Mouse (Mus musculus): ENCODE measurements at regions not wholly inside any gene's neighbourhood (a gene's known extent, or its start where the extent isn't known, plus 50 kb on each side); places are given as distances from the start of the nearest gene placed in this dataset.
"Not testable (repeated sequence)": the region's sequence is repeated elsewhere in the genome, so short reads cannot be mapped to it uniquely, and the experiment has no call there.

DNA sequence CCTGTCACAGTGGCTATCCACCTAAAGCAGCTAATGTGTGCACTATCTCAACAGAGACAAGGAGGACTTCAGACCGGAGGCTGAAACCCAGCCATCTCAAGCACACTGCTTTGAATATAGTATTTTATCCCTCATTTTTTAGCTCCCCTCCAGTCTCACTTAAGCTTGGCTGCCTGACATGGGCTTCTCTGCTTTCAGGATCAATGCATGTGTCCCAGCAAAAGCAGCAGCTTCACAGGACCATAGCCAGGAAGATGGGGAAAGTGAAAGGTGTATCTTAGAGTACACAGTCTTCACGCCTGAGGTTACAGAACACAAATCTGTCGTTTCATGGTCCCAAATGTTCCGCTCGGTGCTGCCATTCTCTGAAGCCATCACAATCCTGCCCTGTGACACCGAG lies 176.7 kb upstream of the Klf14 start:
- DNase-seq, result no peak

DNA sequence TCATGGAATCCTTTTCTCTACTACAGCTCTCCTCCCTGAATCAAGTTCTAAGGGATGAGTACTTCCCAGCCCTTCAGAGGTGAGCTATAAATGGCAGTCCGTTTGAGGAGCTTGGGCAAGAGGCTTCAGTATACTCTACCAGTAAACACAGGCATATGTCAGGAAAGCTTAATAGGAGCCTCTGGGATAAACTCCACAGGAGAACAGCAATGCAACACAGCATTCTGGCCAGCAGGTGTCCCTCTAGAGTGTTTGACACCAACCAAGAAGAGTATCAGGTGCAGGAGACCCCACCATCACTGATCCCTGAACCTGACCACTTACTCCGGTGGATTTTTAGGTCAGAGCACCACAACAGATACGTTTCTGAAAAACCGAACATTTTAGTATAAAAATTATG lies 178.0 kb upstream of the Klf14 start:
- no peak for DNase-seq

- DNase-seq, result no peak
These were observed 178.5 kb upstream of the Klf14 start for GRCm38 (mm10) chr6:31137351-31137750.

DNA sequence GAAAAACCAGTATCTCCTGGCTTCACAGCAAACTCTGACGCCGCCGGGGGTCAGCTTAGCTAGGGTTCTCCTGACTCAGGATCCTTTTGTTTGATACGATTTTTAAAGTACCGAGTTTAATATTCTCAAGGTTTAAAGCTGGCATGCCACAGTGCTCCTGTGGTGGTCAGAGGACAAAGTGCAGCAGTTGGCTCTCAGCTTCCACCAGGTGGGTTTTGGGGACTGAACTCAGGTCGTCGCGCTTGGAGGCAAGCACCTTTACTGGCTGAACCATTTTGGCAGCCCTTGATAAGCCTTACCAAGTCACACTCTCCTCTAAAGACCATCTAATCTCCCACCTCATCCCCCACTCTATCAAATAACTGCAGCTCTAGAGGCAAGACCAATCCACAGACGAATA lies 181.1 kb upstream of the Klf14 start:
- no peak for DNase-seq

- no peak for DNase-seq
These were observed 181.7 kb upstream of the Klf14 start for GRCm38 (mm10) chr6:31140593-31140992.

DNA sequence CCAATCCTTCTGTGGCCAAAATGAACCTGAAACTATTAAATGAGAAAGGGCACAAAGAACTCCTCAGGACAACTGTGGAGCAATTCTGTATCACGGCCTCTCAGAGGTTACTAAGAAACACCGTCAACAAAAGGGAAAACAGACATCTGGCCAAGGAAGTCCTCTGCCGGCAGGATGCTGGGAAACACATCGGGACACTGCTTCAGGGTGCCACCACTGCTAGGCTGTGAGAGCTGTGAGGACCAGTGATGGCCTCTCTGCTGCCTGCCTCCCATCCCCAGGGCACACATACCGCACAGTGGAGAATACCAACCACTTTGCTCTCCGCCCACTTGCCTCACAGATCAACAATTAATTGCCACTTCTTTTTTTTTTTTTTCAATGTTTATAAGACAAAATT lies 182.6 kb upstream of the Klf14 start:
- DNase-seq, result no peak

- DNase-seq, result not testable (repeated sequence)
These were observed 183.7 kb upstream of the Klf14 start for GRCm38 (mm10) chr6:31142479-31143007.

DNA sequence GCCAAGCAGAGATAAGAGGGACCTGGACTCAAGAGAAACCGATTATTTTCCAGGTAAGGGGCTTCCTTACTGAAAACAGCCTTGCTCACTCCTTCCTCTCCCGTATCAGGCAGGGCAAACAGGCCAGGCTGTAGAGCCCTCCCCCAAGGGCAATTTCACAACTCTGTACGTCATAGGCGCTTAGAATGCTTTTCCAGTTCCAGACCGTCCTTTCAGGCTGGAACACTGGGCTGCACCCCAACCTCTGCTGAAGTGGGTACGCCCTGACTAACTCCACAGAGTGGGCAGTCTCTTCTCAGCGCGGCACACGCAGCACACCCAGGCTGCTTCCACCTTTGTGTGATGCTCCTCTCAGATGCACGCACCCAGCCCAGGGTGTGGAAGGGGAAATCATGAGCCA lies 186.8 kb upstream of the Klf14 start:
- no peak for DNase-seq

DNA sequence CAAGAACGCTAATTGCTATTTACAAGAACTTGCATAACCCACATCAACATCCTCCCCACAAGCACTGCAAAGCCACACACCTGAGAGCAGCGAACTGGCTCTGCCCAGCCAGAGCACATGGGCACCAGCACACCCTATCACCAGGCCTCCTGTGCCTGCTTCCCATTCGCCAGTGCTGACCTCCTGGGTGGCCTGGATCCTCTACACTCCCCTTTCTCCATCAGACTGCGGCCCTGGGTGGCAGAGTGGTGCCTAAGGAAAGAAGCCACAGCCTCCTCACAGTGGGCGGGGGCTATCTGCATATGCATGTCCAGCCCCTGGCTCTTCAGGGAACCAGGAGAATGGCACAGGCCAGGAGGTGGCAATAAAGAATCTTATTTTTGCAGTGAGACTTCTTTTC lies 187.9 kb upstream of the Klf14 start:
- no peak for DNase-seq

DNA sequence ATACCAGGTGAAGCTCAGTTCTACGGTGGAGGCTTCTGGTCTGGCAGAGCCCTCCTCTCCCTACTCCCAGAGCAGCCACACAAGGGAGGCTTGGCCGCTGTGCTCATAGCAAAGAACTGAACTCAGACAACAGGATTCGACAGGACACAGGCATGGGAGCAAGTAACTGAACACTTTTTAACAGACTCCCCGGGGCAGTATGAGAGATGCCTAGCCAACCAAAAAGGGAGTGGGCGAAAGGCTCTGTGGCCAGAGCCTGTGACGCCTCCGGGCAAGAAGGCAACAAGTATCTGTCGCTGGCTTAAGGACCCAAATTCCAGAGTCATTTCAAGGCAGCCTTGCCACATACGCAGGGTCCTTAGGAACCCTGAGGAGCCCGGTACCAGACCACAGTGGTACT lies 188.8 kb upstream of the Klf14 start:
- no peak for DNase-seq

DNA sequence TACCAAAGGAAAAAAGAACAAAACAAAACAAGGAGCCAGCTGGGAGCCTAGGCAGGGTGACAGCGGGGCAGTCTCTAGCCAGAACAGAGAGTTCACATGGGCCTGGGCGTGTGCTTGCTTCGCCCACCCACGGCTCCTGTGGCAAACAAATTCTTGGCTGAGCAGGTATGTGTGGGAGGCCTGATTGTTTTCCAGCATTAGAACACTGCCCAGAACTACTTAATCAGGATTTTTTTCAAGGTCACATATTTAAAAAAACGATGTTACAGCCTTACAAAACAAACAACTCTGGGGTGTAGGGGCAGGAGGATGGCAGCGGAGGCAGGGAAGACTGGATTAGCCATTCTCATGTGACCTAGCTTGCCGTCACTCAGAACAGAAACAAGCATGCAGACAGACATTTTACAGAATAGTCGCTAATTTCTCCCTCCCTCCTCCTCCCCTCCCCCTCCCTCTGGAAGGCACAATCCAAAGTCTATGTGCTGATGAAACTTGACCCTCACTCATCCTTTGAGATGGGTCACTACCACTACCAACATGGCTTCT lies 189.5 kb upstream of the Klf14 start:
- no peak for DNase-seq

GRCm38 (mm10) chr6:31149164-31149563 lies 190.3 kb upstream of the Klf14 start:
- no peak for DNase-seq

GRCm38 (mm10) chr6:31150416-31150815 lies 191.5 kb upstream of the Klf14 start:
- no peak for DNase-seq

DNA sequence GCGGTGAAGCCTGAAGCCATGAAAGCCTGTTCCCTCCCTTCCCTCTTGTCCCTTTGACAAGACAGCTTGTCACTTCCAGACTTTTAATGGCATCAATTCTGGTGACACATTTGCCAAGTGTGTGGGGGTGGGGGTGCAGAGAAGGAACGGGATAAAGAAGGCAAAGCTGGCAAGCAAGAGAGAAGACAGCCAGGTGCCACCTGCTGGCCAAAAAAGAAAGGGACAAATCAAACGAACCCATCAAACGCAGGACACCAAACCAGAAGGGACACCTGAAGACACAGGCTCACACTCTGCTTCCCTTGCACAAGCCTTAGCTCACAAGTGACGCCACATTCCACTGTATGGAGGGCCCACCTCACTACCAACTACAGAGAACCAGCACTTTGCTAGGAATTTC lies 197.0 kb upstream of the Klf14 start:
- peak; percentile 68 for DNase-seq

DNA sequence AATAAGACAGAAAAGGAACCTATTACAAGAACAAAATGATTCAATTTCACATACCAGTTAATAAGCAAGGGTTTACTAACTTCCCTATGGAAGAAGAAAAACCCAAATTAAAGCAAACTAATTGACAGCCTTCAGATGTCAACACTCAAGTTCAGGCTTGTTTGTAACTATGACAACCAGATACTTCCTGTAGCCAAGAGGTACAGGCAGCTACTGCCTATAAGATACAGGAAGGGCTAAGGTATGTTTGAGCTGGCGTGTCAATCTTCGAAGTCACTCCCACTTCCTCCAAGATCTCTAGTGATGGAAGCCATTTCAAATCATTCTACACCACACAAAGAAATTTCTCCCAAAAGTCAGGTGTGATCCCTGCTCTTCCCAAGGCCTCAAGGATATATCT lies 198.1 kb upstream of the Klf14 start:
- no peak for DNase-seq

DNA sequence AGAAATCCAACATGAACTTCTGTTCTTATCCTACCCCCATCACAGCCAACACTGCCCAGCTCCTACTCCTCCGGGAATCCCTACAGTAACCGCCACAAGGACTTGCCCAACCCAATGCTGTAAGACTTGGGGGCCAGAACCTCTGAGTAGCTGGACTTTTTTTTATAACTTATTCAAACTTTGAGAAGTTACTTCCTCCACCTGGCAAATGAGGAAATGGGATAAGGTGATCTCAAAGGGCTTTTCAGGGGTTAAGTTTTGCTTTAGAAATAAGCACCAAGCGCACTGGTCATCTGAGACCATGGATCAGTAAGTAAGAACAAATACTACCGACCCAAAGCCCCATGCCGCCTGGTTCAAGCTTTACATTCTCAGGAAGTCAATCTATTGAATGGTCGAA lies 198.6 kb upstream of the Klf14 start:
- no peak for DNase-seq

GRCm38 (mm10) chr6:31158648-31159047 lies 199.8 kb upstream of the Klf14 start:
- DNase-seq, result peak; percentile 77

DNA sequence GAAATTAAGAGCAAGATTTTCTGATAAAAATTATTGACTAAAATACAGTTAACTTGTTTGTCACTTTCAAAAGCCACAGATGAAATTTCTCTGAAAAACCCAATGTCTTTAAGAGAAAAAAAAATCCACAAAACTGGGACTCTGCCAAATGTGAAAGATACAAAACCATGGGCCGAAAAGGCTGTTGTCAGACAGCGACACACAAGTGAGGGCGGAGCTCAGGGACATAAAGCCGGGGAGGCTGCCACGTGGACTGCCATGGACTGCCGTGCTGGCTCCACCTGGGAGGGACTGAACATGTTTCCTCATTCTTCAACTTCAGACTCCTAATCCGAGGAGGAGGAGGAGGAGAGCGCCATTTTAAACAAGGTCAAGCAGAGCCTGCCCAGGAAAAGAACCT lies 200.4 kb upstream of the Klf14 start:
- DNase-seq, result no peak

GRCm38 (mm10) chr6:31159935-31160670 lies 201.2 kb upstream of the Klf14 start:
- DNase-seq, result no peak

DNA sequence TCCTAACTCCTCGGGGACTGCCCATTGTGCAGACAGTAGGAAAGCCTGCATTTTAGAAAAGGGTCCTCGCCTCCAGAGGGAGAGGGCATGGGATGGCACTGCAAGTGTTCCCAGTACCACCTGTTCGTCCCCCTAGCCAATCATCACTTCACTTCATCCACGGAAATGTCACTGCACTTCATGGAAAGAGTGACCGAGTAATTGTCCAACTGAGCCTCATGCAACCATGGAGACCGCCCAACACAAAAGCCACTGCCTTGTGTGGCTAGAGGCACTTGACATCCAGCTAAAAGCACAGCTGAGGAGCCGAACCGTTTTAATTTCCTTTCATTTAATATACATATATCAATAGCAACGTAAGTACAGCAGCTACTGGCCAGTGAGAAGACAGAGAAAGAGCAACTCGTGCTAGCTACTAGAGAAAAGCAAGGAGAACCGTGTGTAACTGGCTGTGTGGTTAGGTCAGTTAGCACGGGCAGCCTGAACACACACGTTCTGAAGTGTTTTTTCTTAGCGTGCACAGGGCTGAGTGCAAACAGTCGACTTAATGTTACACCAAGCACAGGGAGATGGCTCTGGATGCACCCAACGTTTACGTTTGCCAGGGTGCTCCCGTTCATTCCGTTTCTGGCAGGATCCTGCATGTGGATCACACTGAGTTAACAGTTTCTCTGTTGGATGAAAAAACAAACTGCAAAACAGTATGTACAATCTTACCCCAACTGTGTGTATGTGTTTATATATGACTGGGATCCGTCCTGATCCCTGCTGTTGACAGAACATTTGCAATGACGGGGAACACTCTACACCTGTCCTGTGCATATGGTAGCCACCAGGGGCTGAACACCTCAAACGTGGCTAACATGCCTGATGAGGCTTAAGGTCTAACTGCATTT lies 202.8 kb upstream of the Klf14 start:
- no peak for DNase-seq

DNA sequence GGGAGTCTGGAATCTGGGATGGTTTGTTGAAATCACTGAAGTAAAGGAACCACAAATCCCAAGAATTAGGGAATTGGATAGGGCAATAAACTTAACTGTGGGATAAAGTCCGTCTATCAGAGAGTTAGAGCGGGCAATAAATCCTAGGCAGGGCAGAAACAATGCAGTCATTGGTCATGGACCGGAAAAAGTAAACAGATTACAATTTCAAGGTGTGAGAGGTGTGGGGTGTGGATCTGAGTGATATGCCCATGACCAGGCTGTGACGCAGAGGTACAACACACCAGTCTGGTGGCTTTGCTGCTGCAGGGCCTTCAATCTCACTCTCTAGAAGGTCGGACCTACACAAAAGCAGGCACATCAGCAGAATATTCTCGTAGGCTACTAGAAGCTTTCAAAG lies 206.1 kb upstream of the Klf14 start:
- no peak for DNase-seq

- DNase-seq, result no peak
These were observed 207.5 kb upstream of the Klf14 start for GRCm38 (mm10) chr6:31166347-31166746.

GRCm38 (mm10) chr6:31167732-31168131 lies 208.9 kb upstream of the Klf14 start:
- no peak for DNase-seq

GRCm38 (mm10) chr6:31168730-31169129 lies 209.9 kb upstream of the Klf14 start:
- DNase-seq, result no peak

All from cerebellum, adult 11 months (tissue).